Mouse (Mus musculus) heart, postnatal 0 days (tissue): Measurements from ENCODE around the gene Gm10715. TPM values are rescaled to one million over a fixed set of nuclear protein-coding genes. Genes with fewer than 3 reads are reported as not detected.
"Not testable (repeated sequence)": the region's sequence is repeated elsewhere in the genome, so short reads cannot be mapped to it uniquely, and the experiment has no call there.

Experiments
- ATAC-seq: fragments of 200-750 bp; cut with Nextera tagmentation; 2 replicates; pipeline ENCODE4 v1.8.0; 2017; ENCODE audit warnings: low read depth, moderate number of reproducible peaks, moderate library complexity; ENCODE audit not compliant: insufficient read depth
- DNase-seq: peaks from one replicate; pipeline ENCODE4 v3.0.0-alpha.2; 2016; ENCODE audit warnings: low spot score
- H3K27ac ChIP-seq: fragments of 300-500 bp; sonication (generic); 2 replicates; pipeline ENCODE4 v1.5.1; 2014; ENCODE audit warnings: low read depth, mild to moderate bottlenecking
- H3K27me3 ChIP-seq: fragments of 300-500 bp; sonication (generic); 2 replicates; pipeline ENCODE4 v1.6.1; 2014; ENCODE audit warnings: low read length, mixed read lengths; ENCODE audit not compliant: control insufficient read depth, insufficient read depth
- H3K36me3 ChIP-seq: fragments of 300-500 bp; sonication (generic); replicated peaks from 2 replicates; pipeline ENCODE4 v1.6.1; 2014; ENCODE audit warnings: low read length, mixed read lengths; ENCODE audit not compliant: control insufficient read depth, insufficient read depth
- H3K4me1 ChIP-seq: fragments of 300-500 bp; sonication (generic); 2 replicates; pipeline ENCODE4 v1.6.1; 2014; ENCODE audit warnings: antibody characterized with exemption; ENCODE audit not compliant: control insufficient read depth, insufficient read depth
- H3K4me2 ChIP-seq: fragments of 300-500 bp; sonication (generic); 2 replicates; pipeline ENCODE4 v1.6.1; 2014; ENCODE audit warnings: low read depth, mild to moderate bottlenecking, low read length, moderate library complexity
- H3K4me3 ChIP-seq: fragments of 300-500 bp; sonication (generic); 2 replicates; pipeline ENCODE4 v1.5.1; 2014; ENCODE audit warnings: low read depth, low read length
- H3K9ac ChIP-seq: fragments of 300-500 bp; sonication (generic); replicated peaks from 2 replicates; pipeline ENCODE4 v1.6.1; 2014; ENCODE audit warnings: low read depth, low read length, mixed read lengths
- H3K9me3 ChIP-seq: fragments of 300-500 bp; sonication (generic); replicated peaks from 2 replicates; pipeline ENCODE4 v1.6.1; 2016; ENCODE audit warnings: low read length; ENCODE audit not compliant: control insufficient read depth
- WGBS: fragments of 180-500 bp; shearing (Covaris S2); extraction: QIAGEN DNeasy Blood & Tissue Kit; methylation state at CpG from one replicate; pipeline ENCODE4 v1.1.7; 2014; 5-methylcytosine and 5-hydroxymethylcytosine counted together
- microRNA-seq: library from miRNA; unstranded; fragments of <30 nt; microRNA quantifications from one replicate; pipeline ENCODE4, GENCODE M21; 2016
- polyA plus RNA-seq: library from polyadenylated mRNA; unstranded; fragments of >200 nt; fragmentation: Nextera tagmentation; extraction: Ambion mirVana; gene quantifications from 2 replicates; pipeline ENCODE4 v1.2.1, GENCODE M21; 2015
- total RNA-seq: library from RNA; depleted of rRNA; stranded (reverse); fragments of >200 nt; gene quantifications from 2 replicates; pipeline ENCODE4 v1.2.3, GENCODE M21; 2014; ENCODE audit warnings: low replicate concordance; rRNA removed

Gm10715 gene
- total and polyA plus RNA-seq, 2 experiments from 2014 or later: not detected

DNA sequence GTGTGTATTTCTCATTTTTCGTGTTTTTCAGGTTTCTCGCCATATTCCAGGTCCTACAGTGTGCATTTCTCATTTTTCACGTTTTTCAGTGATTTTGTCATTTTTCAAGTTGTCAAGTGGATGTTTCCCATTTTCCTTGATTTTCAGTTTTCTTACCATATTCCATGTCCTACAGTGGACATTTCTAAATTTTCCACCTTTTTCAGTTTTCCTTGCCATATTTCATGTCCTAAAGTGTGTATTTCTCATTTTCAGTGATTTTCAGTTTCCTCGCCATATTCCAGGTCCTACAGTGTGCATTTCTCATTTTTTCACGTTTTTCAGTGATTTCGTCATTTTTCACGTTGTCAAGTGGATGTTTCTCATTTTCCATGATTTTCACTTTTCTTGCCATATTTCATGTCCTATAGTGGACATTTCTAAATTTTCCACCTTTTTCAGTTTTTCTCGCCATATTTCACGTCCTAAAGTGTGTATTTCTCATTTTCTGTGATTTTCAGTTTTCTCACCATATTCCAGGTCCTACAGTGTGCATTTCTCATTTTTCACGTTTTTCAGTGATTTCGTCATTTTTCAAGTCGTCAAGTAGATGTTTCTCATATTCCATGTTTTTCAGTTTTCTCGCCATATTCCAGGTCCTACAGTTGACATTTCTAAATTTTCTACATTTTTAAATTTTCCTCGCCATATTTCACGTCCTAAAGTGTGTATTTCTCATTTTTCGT is 7.2 kb upstream of the Gm10715 start:
- H3K27ac ChIP-seq, H3K4me3 ChIP-seq, DNase-seq, H3K27me3 ChIP-seq, H3K9ac ChIP-seq, ATAC-seq, H3K4me2 ChIP-seq, H3K36me3 ChIP-seq, H3K4me1 ChIP-seq, H3K9me3 ChIP-seq: not testable (repeated sequence)
- WGBS: 66% methylated on average over 12 of the region's 16 CpGs

DNA sequence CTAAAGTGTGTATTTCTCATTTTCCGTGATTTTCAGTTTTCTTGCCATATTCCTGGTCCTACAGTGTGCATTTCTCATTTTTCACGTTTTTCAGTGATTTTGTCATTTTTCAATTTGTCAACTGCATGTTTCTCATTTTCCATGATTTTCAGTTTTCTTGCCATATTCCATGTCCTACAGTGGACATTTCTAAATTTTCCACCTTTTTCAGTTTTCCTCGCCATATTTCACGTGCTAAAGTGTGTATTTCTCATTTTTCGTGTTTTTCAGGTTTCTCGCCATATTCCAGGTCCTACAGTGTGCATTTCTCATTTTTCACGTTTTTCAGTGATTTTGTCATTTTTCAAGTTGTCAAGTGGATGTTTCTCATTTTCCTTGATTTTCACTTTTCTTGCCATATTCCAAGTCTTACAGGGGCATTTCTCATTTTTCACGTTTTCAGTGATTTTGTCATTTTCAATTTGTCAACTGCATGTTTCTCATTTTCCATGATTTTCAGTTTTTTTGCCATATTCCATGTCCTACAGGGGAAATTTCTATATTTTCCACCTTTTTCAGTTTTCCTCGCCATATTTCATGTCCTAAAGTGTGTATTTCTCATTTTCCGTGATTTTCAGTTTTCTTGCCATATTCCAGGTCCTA is 5.9 kb upstream of the Gm10715 start:
- not testable (repeated sequence) for H3K27me3 ChIP-seq, H3K9me3 ChIP-seq, H3K4me2 ChIP-seq, H3K4me1 ChIP-seq, H3K27ac ChIP-seq, H3K9ac ChIP-seq, H3K4me3 ChIP-seq, H3K36me3 ChIP-seq
- 56% methylated on average over 2 of the region's 10 CpGs for whole genome bisulfite sequencing
- peak; percentile 81 for DNase-seq
- ATAC-seq: 0 out of 2 replicates have a peak, but pooled peaks have one; percentile 22

DNA sequence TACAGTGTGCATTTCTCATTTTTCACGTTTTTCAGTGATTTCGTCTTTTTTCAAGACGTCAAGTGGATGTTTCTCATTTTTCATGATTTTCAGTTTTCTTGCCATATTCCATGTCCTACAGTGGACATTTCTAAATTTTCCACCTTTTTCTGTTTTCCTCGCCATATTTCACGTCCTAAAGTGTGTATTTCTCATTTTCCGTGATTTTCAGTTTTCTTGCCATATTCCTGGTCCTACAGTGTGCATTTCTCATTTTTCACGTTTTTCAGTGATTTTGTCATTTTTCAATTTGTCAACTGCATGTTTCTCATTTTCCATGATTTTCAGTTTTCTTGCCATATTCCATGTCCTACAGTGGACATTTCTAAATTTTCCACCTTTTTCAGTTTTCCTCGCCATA is 2.4 kb upstream of the Gm10715 start, which contains the start of gene Gm17535:
Gm17535 (plus strand) TSS at position 301 of the 400 bp plus-strand sequence.
- not testable (repeated sequence) for H3K36me3 ChIP-seq, H3K4me1 ChIP-seq, ATAC-seq, H3K27ac ChIP-seq, DNase-seq, H3K9me3 ChIP-seq, H3K9ac ChIP-seq, H3K4me2 ChIP-seq, H3K4me3 ChIP-seq, H3K27me3 ChIP-seq
- no CpG with 5 or more reads among the region's 8 CpGs for WGBS

DNA sequence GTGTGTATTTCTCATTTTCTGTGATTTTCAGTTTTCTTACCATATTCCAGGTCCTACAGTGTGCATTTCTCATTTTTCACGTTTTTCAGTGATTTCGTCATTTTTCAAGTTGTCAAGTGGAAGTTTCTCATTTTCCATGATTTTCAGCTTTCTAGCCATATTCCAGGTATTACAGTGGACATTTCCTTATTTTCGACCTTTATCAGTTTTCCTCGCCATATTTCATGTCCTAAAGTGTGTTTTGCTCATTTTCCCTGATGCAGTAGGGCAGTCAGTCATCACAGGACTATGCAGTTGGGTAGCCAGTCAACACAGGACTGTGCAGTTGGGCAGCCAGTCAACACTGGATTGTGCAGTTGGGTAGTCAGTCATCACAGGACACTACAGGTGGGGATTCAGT is 1.5 kb downstream of the Gm10715 start:
- H3K27me3 ChIP-seq, DNase-seq, H3K9me3 ChIP-seq, H3K4me3 ChIP-seq, ATAC-seq, H3K27ac ChIP-seq, H3K4me2 ChIP-seq, H3K36me3 ChIP-seq, H3K4me1 ChIP-seq, H3K9ac ChIP-seq: not testable (repeated sequence)
- 51% methylated on average over 4 of the region's 4 CpGs for WGBS

Small RNAs within 50 kb of the gene (microRNA-seq; reads per million reads assigned to microRNA genes)
- gene Mir101c: not detected

Other genes with a start within 250 kb of the Gm10715 start
- gene Gm10722, start 36.0 kb upstream of the Gm10715 start, total RNA-seq: not detected in 2 replicates
- not detected in 2 replicates for gene Gm10722, start 36.0 kb upstream of the Gm10715 start, polyA plus RNA-seq
- not detected in 2 replicates for gene Gm11168, start 33.5 kb upstream of the Gm10715 start, total RNA-seq
- not detected in 2 replicates for gene Gm11168, start 33.5 kb upstream of the Gm10715 start, polyA plus RNA-seq
- not detected in 2 replicates for gene Gm10721, start 23.7 kb upstream of the Gm10715 start, total RNA-seq
- gene Gm10721, start 23.7 kb upstream of the Gm10715 start, polyA plus RNA-seq: not detected in 2 replicates
- gene Gm10720, start 21.2 kb upstream of the Gm10715 start, total RNA-seq: not detected in 2 replicates
- gene Gm10720, start 21.2 kb upstream of the Gm10715 start, polyA plus RNA-seq: not detected in 2 replicates
- not detected in 2 replicates for gene Gm10719, start 19.5 kb upstream of the Gm10715 start, total RNA-seq
- gene Gm10719, start 19.5 kb upstream of the Gm10715 start, polyA plus RNA-seq: 0.19 TPM in 1 of 2 replicates, not detected in the other
- gene Gm10718, start 13.3 kb upstream of the Gm10715 start, total RNA-seq: not detected in 2 replicates
- 0.38 and 0.87 TPM in 2 replicates for gene Gm10718, start 13.3 kb upstream of the Gm10715 start, polyA plus RNA-seq
- not detected in 2 replicates for gene Gm10717, start 11.5 kb upstream of the Gm10715 start, total RNA-seq
- gene Gm10717, start 11.5 kb upstream of the Gm10715 start, polyA plus RNA-seq: 0.29 and 0.38 TPM in 2 replicates
- gene Gm17535, start 2.3 kb upstream of the Gm10715 start, total RNA-seq: not detected in 2 replicates
- not detected in 2 replicates for gene Gm17535, start 2.3 kb upstream of the Gm10715 start, polyA plus RNA-seq